Mouse (Mus musculus) C2C12 (cell line): ENCODE results near the gene Tvp23a. TPM values are rescaled to one million over a fixed set of nuclear protein-coding genes. Genes with fewer than 3 reads are reported as not detected.

Source experiments
- H3K27me3 ChIP-seq: one replicate; pipeline ENCODE4 v1.6.1; 2011; ENCODE audit not compliant: control insufficient read depth, insufficient read depth, insufficient read length
- H3K36me3 ChIP-seq: one replicate; pipeline ENCODE4 v1.6.1; 2011; ENCODE audit not compliant: control insufficient read depth, insufficient read depth
- H3K4me3 ChIP-seq: one replicate; pipeline ENCODE4 v1.5.1; 2011; ENCODE audit warnings: mild to moderate bottlenecking, control low read depth; ENCODE audit not compliant: poor library complexity, insufficient read depth, severe bottlenecking
- H3K79me2 ChIP-seq: one replicate; pipeline ENCODE4 v1.6.1; 2011; ENCODE audit not compliant: control insufficient read depth, insufficient read depth
- H3K79me3 ChIP-seq: one replicate; pipeline ENCODE4 v1.6.1; 2011; ENCODE audit warnings: low read depth, control low read depth
- H3ac ChIP-seq: one replicate; pipeline ENCODE3; 2011; ENCODE audit warnings: low read depth; ENCODE audit not compliant: control insufficient read depth, insufficient read length
- CEBPB ChIP-seq: IDR thresholded peaks from one replicate; pipeline ENCODE4 v1.6.1; 2011; ENCODE audit warnings: low read depth, mild to moderate bottlenecking, control low read depth, moderate library complexity
- CTCF ChIP-seq: IDR thresholded peaks from one replicate; pipeline ENCODE4 v1.5.1; 2011; ENCODE audit not compliant: control insufficient read depth, insufficient read depth, insufficient read length
- FOSL1 ChIP-seq: IDR thresholded peaks from one replicate; pipeline ENCODE4 v1.8.0; 2011; ENCODE audit warnings: mild to moderate bottlenecking, low read length; ENCODE audit not compliant: poor library complexity, insufficient read depth, severe bottlenecking
- MAX ChIP-seq: IDR thresholded peaks from one replicate; pipeline ENCODE4 v1.6.1; 2011; ENCODE audit warnings: mild to moderate bottlenecking, control low read depth
- MYOD1 ChIP-seq: IDR thresholded peaks from one replicate; pipeline ENCODE4 v1.6.1; 2011; ENCODE audit warnings: low read depth; ENCODE audit not compliant: control insufficient read depth, insufficient read length
- MYOG ChIP-seq: IDR thresholded peaks from one replicate; pipeline ENCODE4 v1.6.1; 2011; ENCODE audit not compliant: control insufficient read depth, insufficient read length; ENCODE audit errors: extremely low read depth
- USF1 ChIP-seq: IDR thresholded peaks from one replicate; pipeline ENCODE4 v1.6.1; 2011; ENCODE audit warnings: low read depth, mild to moderate bottlenecking, control low read depth, moderate library complexity
- polyA plus RNA-seq: library from polyadenylated mRNA; unstranded; fragments of >200 nt; fragmentation: generic; extraction: Trizol; gene quantifications from one replicate; pipeline ENCODE4 v1.2.1, GENCODE M21; 2012; ENCODE audit warnings: missing spikeins

Gene Tvp23a
- polyA plus RNA-seq, 1 experiment, result 2.9 TPM

DNA sequence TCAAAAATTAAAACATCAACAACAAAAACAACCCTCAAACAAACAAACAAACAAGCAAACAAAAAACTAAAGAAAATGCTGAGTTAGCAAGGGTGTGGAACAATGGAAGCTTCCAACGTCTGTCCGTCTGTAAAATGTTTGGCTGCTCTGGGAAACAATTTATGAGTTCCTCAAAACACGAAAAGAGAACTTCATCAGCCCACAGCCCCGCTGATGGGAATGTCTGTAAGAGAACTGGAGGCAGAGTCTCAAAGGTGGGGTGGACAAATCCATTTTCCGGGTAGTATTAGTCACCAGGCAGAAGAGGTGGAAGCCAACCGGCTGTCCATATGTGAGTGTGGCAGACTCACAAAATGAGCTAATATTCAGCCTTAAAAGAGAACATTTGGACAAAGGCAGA is 5.8 kb downstream of the Tvp23a start:
- Histone ChIP-seq H3K79me2 (no peaks in the 10 kb centered on the region), H3K36me3 (no peaks in the 10 kb centered on the region), H3K4me3 (no peak overlapping the region), H3ac (no peak overlapping the region), H3K27me3 (no peaks in the 10 kb centered on the region), H3K79me3 (no peaks in the 10 kb centered on the region)
- TF ChIP-seq USF1 (no peak), MYOG (no peak), CEBPB (no peak), MAX (no peak), FOSL1 (no peak), CTCF (no peak), MYOD1 (no peak)

DNA sequence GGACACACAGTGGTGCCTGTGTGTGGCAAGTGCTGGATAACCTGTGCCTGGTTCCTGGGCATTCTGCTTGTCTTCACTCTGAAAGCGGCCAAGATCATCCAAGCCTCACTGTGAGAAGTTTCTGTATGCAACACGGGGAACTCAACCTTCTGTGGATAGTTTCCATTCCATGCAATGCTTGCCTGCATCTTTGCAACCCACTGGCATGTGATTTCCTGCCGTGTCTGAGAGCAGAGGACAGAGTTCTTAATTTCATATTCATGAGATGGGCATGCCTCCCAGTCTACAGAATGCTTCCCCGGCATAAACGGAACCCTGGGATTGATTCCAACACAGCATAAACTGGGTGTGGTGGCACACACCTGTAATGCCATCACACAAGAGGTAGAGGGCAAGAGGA is 9.1 kb downstream of the Tvp23a start:
- no peak overlapping the region for H3ac ChIP-seq
- H3K79me3 ChIP-seq, result no peaks in the 10 kb centered on the region
- H3K4me3 ChIP-seq, result no peak overlapping the region
- H3K79me2 ChIP-seq, result no peaks in the 10 kb centered on the region
- no peak for TF ChIP-seq MYOD1
- TF ChIP-seq CTCF, result no peak
- no peak for TF ChIP-seq MAX
- TF ChIP-seq USF1, result no peak
- TF ChIP-seq FOSL1, result no peak
- no peak for TF ChIP-seq CEBPB
- TF ChIP-seq MYOG, result no peak
- H3K36me3 ChIP-seq, result no peaks in the 10 kb centered on the region
- no peaks in the 10 kb centered on the region for H3K27me3 ChIP-seq

DNA sequence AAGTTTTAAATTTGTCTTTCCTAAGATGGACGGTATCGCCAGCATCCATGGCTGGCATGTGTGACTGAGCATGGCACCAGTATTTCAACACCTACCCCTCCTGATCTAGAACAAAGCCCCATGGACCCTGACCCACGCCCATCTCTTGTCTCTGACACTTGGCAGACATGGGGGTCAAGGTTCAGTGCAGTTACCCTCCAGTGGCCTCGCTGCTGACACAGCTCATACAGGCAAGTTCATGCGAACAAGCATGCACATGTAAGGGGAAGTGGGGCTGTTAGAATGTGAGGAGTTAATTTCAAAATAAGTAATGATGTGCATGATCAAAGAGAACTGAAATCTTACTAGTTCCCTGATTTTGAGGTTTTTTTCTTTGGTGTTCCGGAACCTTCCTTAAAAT is 11.0 kb downstream of the Tvp23a start:
- H3K79me2 ChIP-seq, result no peaks in the 10 kb centered on the region

DNA sequence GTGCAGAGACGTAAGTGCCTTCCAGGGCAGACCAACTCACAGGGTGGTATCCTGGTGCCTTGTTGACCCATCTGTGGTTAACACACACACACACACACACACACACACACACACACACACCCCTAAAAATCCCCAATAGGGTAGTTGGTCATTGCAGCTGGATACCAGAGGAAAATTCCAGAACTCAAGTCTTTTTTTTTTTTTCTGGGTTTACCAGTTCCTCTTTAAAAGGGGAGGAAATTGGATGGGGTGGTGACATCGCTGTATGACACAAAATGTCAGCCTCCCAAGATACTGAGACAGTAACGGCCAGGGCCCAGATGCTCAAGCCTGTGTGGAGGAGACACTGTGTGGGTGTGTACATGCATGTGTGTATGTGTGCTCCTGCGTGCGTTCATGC is 13.8 kb downstream of the Tvp23a start:
- Histone ChIP-seq H3ac (no peak overlapping the region), H3K27me3 (no peaks in the 10 kb centered on the region), H3K36me3 (no peaks in the 10 kb centered on the region), H3K79me3 (no peaks in the 10 kb centered on the region), H3K79me2 (no peaks in the 10 kb centered on the region), H3K4me3 (no peak overlapping the region)
- TF ChIP-seq MYOD1 (no peak), MYOG (no peak), USF1 (no peak), MAX (no peak), CTCF (no peak), CEBPB (no peak), FOSL1 (no peak)

More for the DNA sequence above, 11.0 kb downstream of the Tvp23a start:
- TF ChIP-seq FOSL1, result no peak
- no peak for TF ChIP-seq CTCF
- no peak for TF ChIP-seq USF1
- TF ChIP-seq MYOG, result no peak
- no peak overlapping the region for H3K4me3 ChIP-seq
- H3K27me3 ChIP-seq, result no peaks in the 10 kb centered on the region
- no peaks in the 10 kb centered on the region for H3K79me3 ChIP-seq
- no peaks in the 10 kb centered on the region for H3K36me3 ChIP-seq
- H3ac ChIP-seq, result no peak overlapping the region

DNA sequence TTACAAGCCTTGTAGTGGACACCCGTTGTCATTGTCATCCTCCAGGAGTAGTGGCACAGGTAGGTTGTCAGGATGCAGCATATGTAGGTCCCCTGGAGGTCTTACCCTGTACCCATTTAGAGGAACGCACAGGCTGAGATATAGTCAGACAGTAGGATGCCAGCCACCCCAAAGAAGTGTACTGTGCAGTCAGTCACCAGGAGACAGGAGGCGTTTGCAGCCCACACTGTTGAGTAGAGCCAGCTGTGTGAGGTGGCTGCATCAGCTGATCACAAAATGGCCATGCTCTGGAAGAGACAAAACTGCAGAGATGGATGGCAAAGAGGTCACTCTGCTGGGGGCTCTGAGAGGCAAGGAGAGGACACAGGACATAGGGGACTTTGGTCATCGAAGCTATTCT is 14.8 kb downstream of the Tvp23a start:
- Histone ChIP-seq H3K79me2 (no peaks in the 10 kb centered on the region), H3ac (no peak overlapping the region), H3K4me3 (no peak overlapping the region), H3K27me3 (no peaks in the 10 kb centered on the region), H3K36me3 (no peaks in the 10 kb centered on the region), H3K79me3 (no peaks in the 10 kb centered on the region)
- no peak for TF ChIP-seq CTCF
- no peak for TF ChIP-seq MAX
- no peak for TF ChIP-seq FOSL1

DNA sequence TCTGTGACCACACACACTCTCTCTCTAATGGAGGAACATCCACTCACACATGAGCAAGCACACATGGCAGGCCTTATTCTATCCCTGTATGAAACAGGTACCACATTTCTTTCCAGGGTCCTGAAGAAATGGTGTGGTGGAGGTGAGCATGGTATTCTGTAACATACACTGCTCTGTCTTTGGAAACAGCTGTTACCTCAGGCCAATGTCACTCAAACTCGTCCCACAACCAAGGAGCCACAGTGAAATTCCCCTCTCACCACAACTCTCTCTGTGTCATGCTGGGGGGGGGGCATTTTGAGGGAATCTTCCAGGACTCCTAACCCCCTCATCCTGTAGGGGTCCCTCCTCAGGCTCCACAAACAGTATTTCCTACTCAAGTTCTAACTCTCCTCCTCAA is 15.3 kb downstream of the Tvp23a start:
- TF ChIP-seq CTCF (no peak), FOSL1 (no peak), CEBPB (no peak), MYOD1 (peak; percentile 53), USF1 (no peak)
- Histone ChIP-seq H3K79me2 (no peaks in the 10 kb centered on the region), H3K4me3 (no peak overlapping the region)

More for the DNA sequence above, 15.3 kb downstream of the Tvp23a start:
- Histone ChIP-seq H3ac (no peak overlapping the region), H3K79me3 (no peaks in the 10 kb centered on the region), H3K36me3 (no peaks in the 10 kb centered on the region), H3K27me3 (no peaks in the 10 kb centered on the region)
